Mouse (Mus musculus): ENCODE measurements at regions not wholly inside any gene's neighbourhood (a gene's known extent, or its start where the extent isn't known, plus 50 kb on each side); places are given as distances from the start of the nearest gene placed in this dataset.

DNA sequence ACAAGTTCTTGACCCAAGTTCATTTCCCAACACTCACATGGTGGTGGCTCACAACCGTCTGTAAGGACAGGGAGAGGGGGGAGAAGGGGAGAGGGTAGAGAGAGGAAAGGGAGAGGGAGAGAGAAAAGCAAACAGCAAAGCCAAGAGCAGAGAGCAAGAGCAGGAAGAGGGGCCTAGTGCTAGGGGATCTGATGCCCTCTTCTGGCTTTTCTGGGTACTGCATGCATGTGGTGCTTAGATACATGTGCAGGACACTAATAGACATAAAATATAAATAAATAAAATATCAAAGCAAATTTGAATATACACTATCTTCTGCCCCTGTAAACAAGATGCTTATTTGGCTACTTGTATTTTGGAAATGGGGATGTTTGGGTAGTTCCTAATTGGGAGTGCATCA, 91.2 kb downstream of the Rnf138rt1 start:
- peak; percentile 26 to 76 for DNase-seq (ENCODE audit: inconsistent age in 2 of 2, low spot score in 1 of 2)

All from adrenal gland, adult (tissue).